Mouse (Mus musculus) liver, postnatal 0 days (tissue): ENCODE measurements around the gene Ndufs7.

Experiments used
- CTCF ChIP-seq: sonication (generic); IDR thresholded peaks from 2 replicates; pipeline ENCODE4 v1.5.1; 2016; ENCODE audit warnings: antibody characterized with exemption, low read depth
- EP300 ChIP-seq: IDR thresholded peaks from 2 replicates; pipeline ENCODE4 v1.6.1; 2016; ENCODE audit warnings: antibody characterized with exemption, low read depth, mild to moderate bottlenecking

DNA sequence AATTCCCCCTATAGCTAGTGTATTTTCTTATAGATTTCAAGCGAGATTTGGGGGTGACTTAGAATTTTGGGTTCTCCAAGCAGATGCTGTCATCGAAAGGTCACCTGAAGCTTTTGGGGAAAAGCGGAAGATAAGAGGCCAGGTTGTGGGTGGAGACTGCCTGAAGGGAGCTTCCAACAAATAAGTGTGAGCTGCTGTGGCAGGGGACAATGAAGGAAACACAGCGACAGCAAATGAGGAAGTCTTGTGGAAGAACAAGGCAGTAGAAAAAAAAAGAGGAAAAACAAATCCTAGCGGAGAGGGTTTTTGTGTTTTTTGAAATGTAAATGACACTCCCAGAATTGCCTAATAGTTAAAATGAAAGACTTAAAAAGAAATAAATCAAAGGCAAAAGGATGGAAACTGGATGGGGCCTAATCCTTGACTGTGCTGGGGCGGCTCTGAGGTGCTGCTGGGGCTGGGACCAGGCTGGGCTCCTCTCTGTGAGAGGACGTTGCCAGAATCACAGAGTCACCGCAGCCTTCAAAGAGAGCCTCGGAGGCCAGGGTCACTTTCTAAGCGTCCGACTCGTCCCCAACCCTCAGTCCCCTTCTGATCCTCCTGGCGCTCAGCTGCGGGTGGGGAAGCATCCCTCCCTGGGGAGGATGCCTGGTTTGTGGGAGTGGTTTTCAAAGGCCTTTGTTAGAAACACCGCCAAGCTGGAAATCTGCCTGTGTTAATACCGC, 33.7 kb upstream of the Ndufs7 start:
- TF ChIP-seq CTCF (no peak), EP300 (no peak)
